Mouse (Mus musculus) testis, adult 2 months (tissue): ENCODE data around the gene Adgrl4.

ENCODE experiments used
- CTCF ChIP-seq: fragments of 200-500 bp; IDR thresholded peaks from 2 replicates; pipeline ENCODE4 v1.5.1; 2012; ENCODE audit warnings: low read depth, mild to moderate bottlenecking, inconsistent platforms, low read length, moderate library complexity; ENCODE audit not compliant: control insufficient read depth, insufficient read depth, insufficient replicate concordance
- POLR2A ChIP-seq: fragments of 200-500 bp; IDR thresholded peaks from 2 replicates; pipeline ENCODE4 v1.6.1; 2012; ENCODE audit warnings: low read depth, mild to moderate bottlenecking, inconsistent platforms, low read length, moderate library complexity; ENCODE audit not compliant: control insufficient read depth

GRCm38 (mm10) chr3:151547182-151547581 lies 109.5 kb downstream of the Adgrl4 start:
- TF ChIP-seq CTCF (no peak), POLR2A (no peak)
